Mouse (Mus musculus) stomach, postnatal 0 days (tissue): ENCODE data around the gene Acad11. TPM values are rescaled to one million over a fixed set of nuclear protein-coding genes. Genes with fewer than 3 reads are reported as not detected.

Source experiments
- ATAC-seq: fragments of 200-750 bp; cut with Nextera tagmentation; 2 replicates; pipeline ENCODE4 v1.8.0; 2017; ENCODE audit not compliant: low FRiP score, low TSS enrichment
- DNase-seq: peaks from one replicate; pipeline ENCODE4 v3.0.0-alpha.2; 2016; ENCODE audit warnings: low spot score
- H3K27ac ChIP-seq: fragments of 300-500 bp; sonication (generic); replicated peaks from 2 replicates; pipeline ENCODE4 v1.5.1; 2014; ENCODE audit warnings: mild to moderate bottlenecking, control low read depth
- H3K27me3 ChIP-seq: fragments of 300-500 bp; sonication (generic); 2 replicates; pipeline ENCODE4 v1.6.1; 2014; ENCODE audit warnings: low read length; ENCODE audit not compliant: control insufficient read depth, insufficient read depth
- H3K36me3 ChIP-seq: fragments of 300-500 bp; sonication (generic); 2 replicates; pipeline ENCODE4 v1.6.1; 2014; ENCODE audit warnings: low read length, mixed read lengths; ENCODE audit not compliant: control insufficient read depth, insufficient read depth
- H3K4me1 ChIP-seq: fragments of 300-500 bp; sonication (generic); replicated peaks from 2 replicates; pipeline ENCODE4 v1.6.1; 2014; ENCODE audit warnings: antibody characterized with exemption; ENCODE audit not compliant: control insufficient read depth, insufficient read depth
- H3K4me2 ChIP-seq: fragments of 300-500 bp; sonication (generic); replicated peaks from 2 replicates; pipeline ENCODE4 v1.6.1; 2014; ENCODE audit warnings: low read depth, mild to moderate bottlenecking, control low read depth, moderate library complexity
- H3K4me3 ChIP-seq: fragments of 300-500 bp; sonication (generic); 2 replicates; pipeline ENCODE4 v1.5.1; 2014; ENCODE audit warnings: low read depth, low read length, control low read depth
- H3K9ac ChIP-seq: fragments of 300-500 bp; sonication (generic); 2 replicates; pipeline ENCODE4 v1.6.1; 2014; ENCODE audit warnings: mild to moderate bottlenecking, low read length, control low read depth, mixed read lengths
- H3K9me3 ChIP-seq: fragments of 300-500 bp; sonication (generic); 2 replicates; pipeline ENCODE4 v1.6.1; 2016; ENCODE audit warnings: low read length; ENCODE audit not compliant: control insufficient read depth
- CTCF ChIP-seq: IDR thresholded peaks from 2 replicates; pipeline ENCODE4 v1.5.1; 2016; ENCODE audit warnings: antibody characterized with exemption, low read depth, mild to moderate bottlenecking, moderate library complexity
- EP300 ChIP-seq: optimal IDR thresholded peaks from 2 replicates; pipeline ENCODE3; 2016; ENCODE audit warnings: antibody characterized with exemption
- WGBS: fragments of 180-500 bp; shearing (Covaris S2); extraction: QIAGEN DNeasy Blood & Tissue Kit; methylation state at CpG from one replicate; pipeline ENCODE4 v1.1.7; 2014; 5-methylcytosine and 5-hydroxymethylcytosine counted together
- polyA plus RNA-seq: library from polyadenylated mRNA; unstranded; fragments of >200 nt; fragmentation: Nextera tagmentation; extraction: Ambion mirVana; gene quantifications from 2 replicates; pipeline ENCODE4 v1.2.1, GENCODE M21; 2015

Acad11 gene
- polyA plus RNA-seq, 1 experiment from 2014 or later = 24.2 TPM

- DNase-seq (no peak), ATAC-seq (no peak)
- Histone ChIP-seq H3K27ac (no peak overlapping the region), H3K4me1 (no peaks in the 10 kb centered on the region), H3K9ac (no peak overlapping the region), H3K9me3 (no peaks in the 10 kb centered on the region), H3K27me3 (no peaks in the 10 kb centered on the region), H3K4me3 (no peak overlapping the region), H3K36me3 (no peaks in the 10 kb centered on the region), H3K4me2 (no peak overlapping the region)
- no peak for TF ChIP-seq CTCF
- no peak for TF ChIP-seq EP300
- 76% methylated on average over 5 of the region's 5 CpGs for WGBS
Observed at GRCm38 (mm10) chr9:104109151-104109550, 46.0 kb downstream of the Acad11 start.

GRCm38 (mm10) chr9:104123101-104123500 is 59.9 kb downstream of the Acad11 start:
- no peak overlapping the region for H3K27ac ChIP-seq
- H3K4me3 ChIP-seq = no peak overlapping the region
- no peak for DNase-seq

GRCm38 (mm10) chr9:104123622-104124021 is 60.4 kb downstream of the Acad11 start:
- H3K4me2 ChIP-seq = no peak overlapping the region
- no peak for ATAC-seq
- no peaks in the 10 kb centered on the region for H3K36me3 ChIP-seq
- 0 out of 2 replicates have a peak, but pooled peaks cover 2% of the 10 kb centered on the region for H3K4me1 ChIP-seq
- TF ChIP-seq EP300 = no peak
- TF ChIP-seq CTCF = no peak
- no peak overlapping the region for H3K27ac ChIP-seq
- no peak for DNase-seq
- no peaks in the 10 kb centered on the region for H3K9me3 ChIP-seq
- H3K9ac ChIP-seq = no peak overlapping the region
- no peak overlapping the region for H3K4me3 ChIP-seq
- 18% methylated on average over 5 of the region's 5 CpGs for WGBS
- H3K27me3 ChIP-seq = no peaks in the 10 kb centered on the region

More at GRCm38 (mm10) chr9:104123101-104123500, 59.9 kb downstream of the Acad11 start:
- ATAC-seq = no peak
- Histone ChIP-seq H3K9me3 (no peaks in the 10 kb centered on the region), H3K27me3 (no peaks in the 10 kb centered on the region), H3K9ac (no peak overlapping the region), H3K4me2 (no peak overlapping the region), H3K4me1 (0 out of 2 replicates have a peak, but pooled peaks cover 2% of the 10 kb centered on the region), H3K36me3 (no peaks in the 10 kb centered on the region)
- 73% methylated on average over 5 of the region's 5 CpGs for WGBS
- TF ChIP-seq EP300 (no peak), CTCF (peak; percentile 37)

GRCm38 (mm10) chr9:104126833-104127232 is 63.7 kb downstream of the Acad11 start, which contains the start of gene Ackr4:
TSS of gene Ackr4 (minus strand) at chr9:104126933.
- no peak for TF ChIP-seq EP300
- no peak for TF ChIP-seq CTCF
- ATAC-seq (no peak), DNase-seq (no peak)
- Histone ChIP-seq H3K27me3 (no peaks in the 10 kb centered on the region), H3K27ac (no peak within 1 kb of the TSS), H3K36me3 (no peaks in the 10 kb centered on the region), H3K9ac (no peak within 1 kb of the TSS), H3K9me3 (no peaks in the 10 kb centered on the region), H3K4me2 (no peak within 1 kb of the TSS), H3K4me3 (no peak within 1 kb of the TSS), H3K4me1 (0 out of 2 replicates have a peak, but pooled peaks cover 2% of the 10 kb centered on the region)
- 74% methylated on average over 3 of the region's 3 CpGs for WGBS

GRCm38 (mm10) chr9:104128110-104128509 is 64.9 kb downstream of the Acad11 start:
- H3K9ac ChIP-seq = no peak overlapping the region
- H3K4me1 ChIP-seq = 0 out of 2 replicates have a peak, but pooled peaks cover 2% of the 10 kb centered on the region
- TF ChIP-seq EP300 (no peak), CTCF (no peak)
- H3K4me3 ChIP-seq = no peak overlapping the region
- no peaks in the 10 kb centered on the region for H3K36me3 ChIP-seq
- no peak overlapping the region for H3K4me2 ChIP-seq
- H3K27me3 ChIP-seq = no peaks in the 10 kb centered on the region
- no peak for DNase-seq
- no peaks in the 10 kb centered on the region for H3K9me3 ChIP-seq
- WGBS = 62% methylated on average over 2 of the region's 2 CpGs
- ATAC-seq = no peak
- H3K27ac ChIP-seq = no peak overlapping the region

- Histone ChIP-seq H3K9ac (no peak overlapping the region), H3K4me1 (no peaks in the 10 kb centered on the region), H3K4me2 (no peak overlapping the region), H3K9me3 (no peaks in the 10 kb centered on the region), H3K36me3 (no peaks in the 10 kb centered on the region), H3K27ac (peak overlapping the region; percentile 45), H3K27me3 (no peaks in the 10 kb centered on the region), H3K4me3 (no peak overlapping the region)
- 42% methylated on average over 9 of the region's 9 CpGs for whole genome bisulfite sequencing
- TF ChIP-seq CTCF = no peak
- TF ChIP-seq EP300 = no peak
- DNase-seq = peak; percentile 22
- ATAC-seq = peak; percentile 81; the same call in 1 of the 2 replicates
Observed at GRCm38 (mm10) chr9:104130141-104130755, 67.1 kb downstream of the Acad11 start.
